Mouse (Mus musculus): ENCODE measurements around the gene Flcn. TPM values are rescaled to one million over a fixed set of nuclear protein-coding genes. Genes with fewer than 3 reads are reported as not detected.

The Flcn gene
- polyA plus RNA-seq, 1 experiment from 2014 or later: 45.9 TPM

- ATAC-seq (replicated peaks): 0 out of 2 replicates have a peak, but pooled peaks have one; percentile 16
- Histone ChIP-seq H3K36me3 (peaks cover 45% of the 10 kb centered on the region), H3K4me1 (no peaks in the 10 kb centered on the region)
Observed at GRCm38 (mm10) chr11:59778181-59778873, 31.5 kb downstream of the Flcn start.

GRCm38 (mm10) chr11:59777259-59777658 lies 32.6 kb downstream of the Flcn start:
- no peak overlapping the region for H3K4me2 ChIP-seq (replicated peaks)
- no peak overlapping the region for H3K9ac ChIP-seq (replicated peaks)
- H3K4me1 ChIP-seq: no peaks in the 10 kb centered on the region
- no peaks in the 10 kb centered on the region for H3K27me3 ChIP-seq
- H3K27ac ChIP-seq (replicated peaks): no peak overlapping the region
- WGBS: 81% methylated on average over 5 of the region's 5 CpGs
- H3K36me3 ChIP-seq: peaks cover 54% of the 10 kb centered on the region
- ATAC-seq (replicated peaks): no peak
- H3K9me3 ChIP-seq: no peaks in the 10 kb centered on the region
- no peak overlapping the region for H3K4me3 ChIP-seq

More at GRCm38 (mm10) chr11:59778181-59778873, 31.5 kb downstream of the Flcn start:
- no peak overlapping the region for H3K4me3 ChIP-seq
- WGBS: 56% methylated on average over 9 of the region's 9 CpGs
- no peaks in the 10 kb centered on the region for H3K27me3 ChIP-seq
- no peak overlapping the region for H3K4me2 ChIP-seq (replicated peaks)
- H3K27ac ChIP-seq (replicated peaks): no peak overlapping the region
- no peak overlapping the region for H3K9ac ChIP-seq (replicated peaks)
- no peaks in the 10 kb centered on the region for H3K9me3 ChIP-seq

GRCm38 (mm10) chr11:59775435-59776148 lies 34.2 kb downstream of the Flcn start:
- Histone ChIP-seq H3K4me2 (replicated peaks) (no peak overlapping the region), H3K9ac (replicated peaks) (no peak overlapping the region), H3K4me1 (no peaks in the 10 kb centered on the region), H3K27me3 (no peaks in the 10 kb centered on the region), H3K36me3 (peaks cover 71% of the 10 kb centered on the region), H3K9me3 (no peaks in the 10 kb centered on the region), H3K4me3 (no peak overlapping the region), H3K27ac (replicated peaks) (no peak overlapping the region)
- 87% methylated on average over 13 of the region's 13 CpGs for WGBS
- ATAC-seq (replicated peaks): no peak

GRCm38 (mm10) chr11:59774522-59774921 lies 35.3 kb downstream of the Flcn start:
- Histone ChIP-seq H3K4me2 (replicated peaks) (no peak overlapping the region), H3K4me1 (no peaks in the 10 kb centered on the region), H3K9ac (replicated peaks) (no peak overlapping the region), H3K9me3 (no peaks in the 10 kb centered on the region), H3K36me3 (peaks cover 81% of the 10 kb centered on the region), H3K27me3 (no peaks in the 10 kb centered on the region), H3K4me3 (no peak overlapping the region), H3K27ac (replicated peaks) (no peak overlapping the region)
- 94% methylated on average over 4 of the region's 4 CpGs for WGBS
- ATAC-seq (replicated peaks): no peak

GRCm38 (mm10) chr11:59772902-59773301 lies 36.9 kb downstream of the Flcn start:
- Histone ChIP-seq H3K9ac (replicated peaks) (no peak overlapping the region), H3K9me3 (no peaks in the 10 kb centered on the region), H3K36me3 (peaks cover 86% of the 10 kb centered on the region), H3K4me1 (no peaks in the 10 kb centered on the region), H3K27ac (replicated peaks) (no peak overlapping the region), H3K4me2 (replicated peaks) (no peak overlapping the region), H3K27me3 (no peaks in the 10 kb centered on the region), H3K4me3 (no peak overlapping the region)
- WGBS: 90% methylated on average over 4 of the region's 4 CpGs
- ATAC-seq (replicated peaks): no peak

GRCm38 (mm10) chr11:59772291-59772690 lies 37.5 kb downstream of the Flcn start:
- ATAC-seq (replicated peaks): no peak
- 93% methylated on average over 2 of the region's 2 CpGs for WGBS
- H3K4me1 ChIP-seq: no peaks in the 10 kb centered on the region
- no peak overlapping the region for H3K4me3 ChIP-seq
- H3K27ac ChIP-seq (replicated peaks): no peak overlapping the region
- no peaks in the 10 kb centered on the region for H3K9me3 ChIP-seq
- no peak overlapping the region for H3K4me2 ChIP-seq (replicated peaks)
- H3K9ac ChIP-seq (replicated peaks): no peak overlapping the region
- H3K36me3 ChIP-seq: peaks cover 84% of the 10 kb centered on the region
- no peaks in the 10 kb centered on the region for H3K27me3 ChIP-seq

- no peak overlapping the region for H3K4me2 ChIP-seq (replicated peaks)
- H3K36me3 ChIP-seq: peaks cover 94% of the 10 kb centered on the region
- H3K4me1 ChIP-seq: no peaks in the 10 kb centered on the region
- 85% methylated on average over 7 of the region's 7 CpGs for WGBS
- no peak overlapping the region for H3K27ac ChIP-seq (replicated peaks)
- no peaks in the 10 kb centered on the region for H3K9me3 ChIP-seq
- ATAC-seq (replicated peaks): no peak
- no peaks in the 10 kb centered on the region for H3K27me3 ChIP-seq
- no peak overlapping the region for H3K4me3 ChIP-seq
- H3K9ac ChIP-seq (replicated peaks): no peak overlapping the region
Observed at GRCm38 (mm10) chr11:59770753-59771152, 39.1 kb downstream of the Flcn start.

GRCm38 (mm10) chr11:59769738-59770137 lies 40.1 kb downstream of the Flcn start:
- no peak overlapping the region for H3K27ac ChIP-seq (replicated peaks)
- H3K4me1 ChIP-seq: no peaks in the 10 kb centered on the region
- peaks cover 95% of the 10 kb centered on the region for H3K36me3 ChIP-seq
- H3K9ac ChIP-seq (replicated peaks): no peak overlapping the region
- H3K4me3 ChIP-seq: no peak overlapping the region
- no peaks in the 10 kb centered on the region for H3K9me3 ChIP-seq
- no peak overlapping the region for H3K4me2 ChIP-seq (replicated peaks)
- no peak for ATAC-seq (replicated peaks)
- H3K27me3 ChIP-seq: no peaks in the 10 kb centered on the region
- 90% methylated on average over 6 of the region's 6 CpGs for WGBS

GRCm38 (mm10) chr11:59769307-59769706 lies 40.5 kb downstream of the Flcn start:
- Histone ChIP-seq H3K27me3 (no peaks in the 10 kb centered on the region), H3K27ac (replicated peaks) (no peak overlapping the region), H3K9ac (replicated peaks) (no peak overlapping the region), H3K4me1 (no peaks in the 10 kb centered on the region), H3K4me3 (no peak overlapping the region), H3K9me3 (no peaks in the 10 kb centered on the region), H3K4me2 (replicated peaks) (no peak overlapping the region), H3K36me3 (peaks cover 96% of the 10 kb centered on the region)
- 91% methylated on average over 2 of the region's 2 CpGs for WGBS
- ATAC-seq (replicated peaks): no peak

GRCm38 (mm10) chr11:59760796-59761195 lies 49.0 kb downstream of the Flcn start:
- ATAC-seq (replicated peaks): no peak
- Histone ChIP-seq H3K36me3 (peaks cover 91% of the 10 kb centered on the region), H3K27ac (replicated peaks) (no peak overlapping the region), H3K4me2 (replicated peaks) (no peak overlapping the region), H3K9me3 (no peaks in the 10 kb centered on the region), H3K4me1 (no peaks in the 10 kb centered on the region), H3K27me3 (no peaks in the 10 kb centered on the region), H3K4me3 (no peak overlapping the region), H3K9ac (replicated peaks) (no peak overlapping the region)
- WGBS: 98% methylated on average over 6 of the region's 6 CpGs

GRCm38 (mm10) chr11:59759626-59760025 lies 50.2 kb downstream of the Flcn start:
- no peaks in the 10 kb centered on the region for H3K9me3 ChIP-seq
- no peaks in the 10 kb centered on the region for H3K4me1 ChIP-seq
- no peak overlapping the region for H3K4me2 ChIP-seq (replicated peaks)
- no peaks in the 10 kb centered on the region for H3K27me3 ChIP-seq
- H3K27ac ChIP-seq (replicated peaks): no peak overlapping the region; the same call in 1 of the 2 replicates
- H3K4me3 ChIP-seq: no peak overlapping the region
- peaks cover 91% of the 10 kb centered on the region for H3K36me3 ChIP-seq
- WGBS: 92% methylated on average over 2 of the region's 2 CpGs
- ATAC-seq (replicated peaks): no peak
- H3K9ac ChIP-seq (replicated peaks): no peak overlapping the region

- no peak for ATAC-seq (replicated peaks)
- no peak overlapping the region; the same call in 1 of the 2 replicates for H3K27ac ChIP-seq (replicated peaks)
Observed at GRCm38 (mm10) chr11:59759178-59759577, 50.6 kb downstream of the Flcn start.

More at GRCm38 (mm10) chr11:59759178-59759577, 50.6 kb downstream of the Flcn start:
- Histone ChIP-seq H3K27me3 (no peaks in the 10 kb centered on the region), H3K9ac (replicated peaks) (no peak overlapping the region), H3K36me3 (peaks cover 90% of the 10 kb centered on the region), H3K4me1 (no peaks in the 10 kb centered on the region), H3K4me2 (replicated peaks) (no peak overlapping the region), H3K9me3 (no peaks in the 10 kb centered on the region), H3K4me3 (no peak overlapping the region)
- 72% methylated on average over 4 of the region's 4 CpGs for WGBS

All from forebrain, embryonic 15.5 days (tissue).